Mouse (Mus musculus) intestine, embryonic 14.5 days (tissue): ENCODE data around the gene Mc1r. TPM values are rescaled to one million over a fixed set of nuclear protein-coding genes. Genes with fewer than 3 reads are reported as not detected.
A peak's percentile ranks its signal among the peaks of the same experiment; 100 is the strongest.
"Not testable (repeated sequence)": the region's sequence is repeated elsewhere in the genome, so short reads cannot be mapped to it uniquely, and the experiment has no call there.

Experiments
- ATAC-seq: fragments of 200-750 bp; cut with Nextera tagmentation; replicated peaks from 2 replicates; pipeline ENCODE4 v1.8.0; 2017; ENCODE audit warnings: low read depth, moderate number of reproducible peaks, moderate TSS enrichment, moderate library complexity; ENCODE audit not compliant: low FRiP score, low TSS enrichment
- DNase-seq: peaks from one replicate; pipeline ENCODE4 v3.0.0-alpha.2; 2018; ENCODE audit warnings: low spot score
- H3K27ac ChIP-seq: fragments of 300-500 bp; sonication (generic); 2 replicates; pipeline ENCODE4 v1.5.1; 2014; ENCODE audit warnings: low read depth, mild to moderate bottlenecking, control low read depth
- H3K27me3 ChIP-seq: fragments of 300-500 bp; sonication (generic); replicated peaks from 2 replicates; pipeline ENCODE4 v1.6.1; 2014; ENCODE audit warnings: low read length, control low read depth; ENCODE audit not compliant: control insufficient read depth, insufficient read depth
- H3K36me3 ChIP-seq: fragments of 300-500 bp; sonication (generic); 2 replicates; pipeline ENCODE4 v1.6.1; 2014; ENCODE audit warnings: low read length, control low read depth; ENCODE audit not compliant: control insufficient read depth, insufficient read depth
- H3K4me1 ChIP-seq: fragments of 300-500 bp; sonication (generic); replicated peaks from 2 replicates; pipeline ENCODE4 v1.6.1; 2014; ENCODE audit warnings: low read length, control low read depth, mixed read lengths; ENCODE audit not compliant: control insufficient read depth, insufficient read depth
- H3K4me2 ChIP-seq: fragments of 300-500 bp; sonication (generic); 2 replicates; pipeline ENCODE4 v1.6.1; 2014; ENCODE audit warnings: low read length
- H3K4me3 ChIP-seq: fragments of 300-500 bp; sonication (generic); 2 replicates; pipeline ENCODE4 v1.5.1; 2014; ENCODE audit warnings: low read depth, low read length, control low read depth, mixed read lengths
- H3K9ac ChIP-seq: fragments of 300-500 bp; sonication (generic); 2 replicates; pipeline ENCODE4 v1.6.1; 2014; ENCODE audit warnings: mild to moderate bottlenecking, low read length
- H3K9me3 ChIP-seq: fragments of 300-500 bp; sonication (generic); 2 replicates; pipeline ENCODE4 v1.6.1; 2016; ENCODE audit warnings: low read length, control low read depth; ENCODE audit not compliant: control insufficient read depth
- WGBS: fragments of 180-500 bp; shearing (Covaris S2); extraction: QIAGEN DNeasy Blood & Tissue Kit; methylation state at CpG from one replicate; pipeline ENCODE4 v1.1.7; 2014; 5-methylcytosine and 5-hydroxymethylcytosine counted together
- polyA plus RNA-seq: library from polyadenylated mRNA; unstranded; fragments of >200 nt; fragmentation: Nextera tagmentation; extraction: Ambion mirVana; gene quantifications from 2 replicates; pipeline ENCODE4 v1.2.1, GENCODE M21; 2014

The Mc1r gene
- polyA plus RNA-seq, 1 experiment from 2014 or later, result not detected

- H3K4me3 ChIP-seq, DNase-seq, H3K27me3 ChIP-seq, H3K4me2 ChIP-seq, H3K9ac ChIP-seq, H3K27ac ChIP-seq, H3K4me1 ChIP-seq, H3K36me3 ChIP-seq, ATAC-seq: not testable (repeated sequence)
- WGBS, result 97% methylated on average over 44 of the region's 47 CpGs
- peaks cover 29% of the 10 kb centered on the region for H3K9me3 ChIP-seq
Measured at GRCm38 (mm10) chr8:123433241-123433974, 26.5 kb downstream of the Mc1r start.

- Histone ChIP-seq H3K4me2 (no peak overlapping the region), H3K4me1 (peaks cover 7% of the 10 kb centered on the region; the same call in 1 of the 2 replicates), H3K27me3 (no peaks in the 10 kb centered on the region), H3K36me3 (no peaks in the 10 kb centered on the region), H3K9ac (no peak overlapping the region), H3K4me3 (no peak overlapping the region), H3K9me3 (no peaks in the 10 kb centered on the region), H3K27ac (no peak overlapping the region)
- DNase-seq (no peak), ATAC-seq (no peak)
- WGBS, result 93% methylated on average over 2 of the region's 2 CpGs
Measured at GRCm38 (mm10) chr8:123441788-123442187, 34.9 kb downstream of the Mc1r start.

DNA sequence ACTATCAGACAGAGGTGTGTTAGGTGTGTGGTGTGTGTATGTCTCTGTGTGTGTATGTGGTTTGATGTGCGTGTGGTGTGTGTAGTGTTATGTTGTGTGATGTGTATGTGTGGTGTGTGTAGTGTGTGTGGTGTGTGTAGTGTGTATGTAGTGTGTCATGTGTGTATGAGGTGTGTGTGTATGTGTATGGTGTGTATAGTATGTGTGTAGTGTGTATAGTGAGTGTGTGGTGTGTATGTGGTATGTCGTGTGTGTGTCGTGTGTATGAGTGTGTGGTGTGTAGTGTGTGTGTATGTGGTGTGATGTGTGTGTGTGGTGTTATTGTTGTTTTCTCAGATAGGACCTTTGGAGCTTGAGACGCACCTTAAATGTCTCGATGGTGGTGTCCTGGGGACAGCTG is 35.4 kb downstream of the Mc1r start:
- ATAC-seq (0 out of 2 replicates have a peak, but pooled peaks have one; percentile 5), DNase-seq (no peak)
- no peaks in the 10 kb centered on the region for H3K9me3 ChIP-seq
- H3K4me2 ChIP-seq, result peak overlapping the region; percentile 57
- WGBS, result 84% methylated on average over 5 of the region's 5 CpGs
- peaks cover 7% of the 10 kb centered on the region; the same call in 1 of the 2 replicates for H3K4me1 ChIP-seq
- H3K4me3 ChIP-seq, result peak overlapping the region; percentile 69; the same call in 1 of the 2 replicates
- H3K27me3 ChIP-seq, result no peaks in the 10 kb centered on the region
- H3K36me3 ChIP-seq, result no peaks in the 10 kb centered on the region
- H3K9ac ChIP-seq, result no peak overlapping the region
- no peak overlapping the region for H3K27ac ChIP-seq

DNA sequence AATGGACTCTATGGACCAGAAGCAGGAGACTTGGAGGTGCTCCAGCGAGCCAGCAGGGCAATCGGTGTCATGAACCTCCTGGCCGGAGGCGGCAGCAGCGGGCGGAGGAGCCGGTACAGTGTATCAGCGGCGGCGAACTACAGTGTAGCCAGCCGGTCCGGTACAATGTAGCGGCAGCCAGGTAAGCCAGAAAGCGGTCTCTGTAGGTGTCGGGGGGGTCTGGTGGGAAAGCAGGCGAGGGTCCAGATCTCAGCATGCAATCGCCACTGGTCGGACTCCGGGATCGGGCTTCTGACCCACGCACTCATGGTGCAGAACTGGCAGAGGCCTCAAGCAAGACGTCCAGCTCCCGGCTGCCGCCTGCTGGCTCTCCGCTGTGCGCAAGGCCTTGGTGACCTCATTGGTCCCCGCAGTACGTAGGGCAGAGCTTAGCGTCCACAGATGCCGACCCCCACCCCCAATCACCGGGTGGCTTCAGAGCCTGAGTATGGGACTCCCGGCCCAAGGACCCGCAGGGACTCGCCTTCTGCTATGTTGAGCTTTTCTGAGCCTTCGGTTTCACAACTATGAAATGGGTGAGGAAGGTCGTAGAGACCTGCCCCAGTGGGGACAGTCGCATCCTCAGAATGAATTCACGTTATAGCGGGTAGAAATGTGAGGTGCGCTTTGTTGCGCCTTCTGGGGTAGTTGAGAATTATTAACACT is 36.1 kb downstream of the Mc1r start:
- Histone ChIP-seq H3K4me1 (peaks cover 7% of the 10 kb centered on the region; the same call in 1 of the 2 replicates), H3K9me3 (no peaks in the 10 kb centered on the region), H3K36me3 (no peaks in the 10 kb centered on the region), H3K27ac (peak overlapping the region; percentile 67), H3K4me2 (peak overlapping the region; percentile 57), H3K4me3 (peak overlapping the region; percentile 69), H3K9ac (peak overlapping the region; percentile 82), H3K27me3 (no peaks in the 10 kb centered on the region)
- under 1% methylated on average over 39 of the region's 41 CpGs for WGBS
- peak; percentile 95 for ATAC-seq
- peak; percentile 99 for DNase-seq

DNA sequence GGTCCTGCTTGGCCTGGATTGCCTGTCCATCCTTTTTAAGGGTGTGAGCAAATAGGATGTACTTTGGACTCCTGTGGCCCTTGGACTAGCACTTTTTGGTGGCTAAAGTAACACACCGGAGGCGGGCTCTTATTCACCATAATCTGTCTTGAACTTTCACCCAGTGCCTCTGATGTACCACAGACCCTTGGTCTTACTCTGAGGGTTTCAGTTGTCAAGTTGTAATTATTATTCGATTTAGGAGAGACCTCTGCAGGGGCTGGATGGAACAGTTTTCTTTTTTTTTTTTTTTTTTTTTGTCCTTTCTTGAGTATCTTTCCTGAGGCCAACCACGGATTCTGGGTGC is 36.6 kb downstream of the Mc1r start:
- ATAC-seq, result no peak
- H3K9me3 ChIP-seq, result no peaks in the 10 kb centered on the region

DNA sequence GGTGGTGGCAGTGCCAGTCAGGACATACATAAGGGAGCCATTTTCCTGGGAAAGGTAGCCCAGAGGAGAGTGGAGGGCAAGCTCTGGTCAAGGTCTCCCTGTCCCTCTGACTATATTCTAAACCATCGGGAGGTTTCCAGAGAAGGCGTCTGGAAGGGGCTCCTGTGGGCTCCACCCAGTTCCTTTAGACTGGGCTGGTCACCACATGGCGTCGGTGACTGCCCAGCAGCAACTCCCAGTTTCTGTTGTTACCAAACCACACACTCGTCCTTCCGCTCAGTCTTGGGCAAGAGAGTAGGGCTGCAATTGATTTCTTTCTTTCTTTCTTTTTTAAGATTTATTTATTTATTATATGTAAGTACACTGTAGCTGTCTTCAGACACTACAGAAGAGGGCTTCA is 37.2 kb downstream of the Mc1r start:
- DNase-seq (no peak), ATAC-seq (no peak)
- H3K36me3 ChIP-seq, result peaks cover 2% of the 10 kb centered on the region
- H3K4me2 ChIP-seq, result no peak overlapping the region; the same call in 1 of the 2 replicates
- 82% methylated on average over 6 of the region's 6 CpGs for WGBS
- no peaks in the 10 kb centered on the region for H3K9me3 ChIP-seq
- H3K9ac ChIP-seq, result no peak overlapping the region
- no peaks in the 10 kb centered on the region for H3K27me3 ChIP-seq
- no peak overlapping the region for H3K27ac ChIP-seq
- H3K4me1 ChIP-seq, result peaks cover 7% of the 10 kb centered on the region; the same call in 1 of the 2 replicates
- no peak overlapping the region for H3K4me3 ChIP-seq

More for the DNA sequence above, 36.6 kb downstream of the Mc1r start:
- Histone ChIP-seq H3K4me2 (peak overlapping the region; percentile 57), H3K4me1 (peaks cover 7% of the 10 kb centered on the region; the same call in 1 of the 2 replicates), H3K36me3 (no peaks in the 10 kb centered on the region), H3K4me3 (peak overlapping the region; percentile 69), H3K9ac (peak overlapping the region; percentile 82), H3K27me3 (no peaks in the 10 kb centered on the region), H3K27ac (peak overlapping the region; percentile 67; the same call in 1 of the 2 replicates)
- no peak for DNase-seq
- WGBS, result 23% methylated on average over 4 of the region's 4 CpGs

GRCm38 (mm10) chr8:123445981-123446380 is 39.1 kb downstream of the Mc1r start:
- Histone ChIP-seq H3K9me3 (no peaks in the 10 kb centered on the region), H3K27ac (no peak overlapping the region), H3K9ac (no peak overlapping the region), H3K4me2 (no peak overlapping the region), H3K27me3 (no peaks in the 10 kb centered on the region), H3K4me3 (no peak overlapping the region), H3K4me1 (peaks cover 7% of the 10 kb centered on the region; the same call in 1 of the 2 replicates), H3K36me3 (peaks cover 13% of the 10 kb centered on the region)
- DNase-seq (no peak), ATAC-seq (no peak)
- 89% methylated on average over 10 of the region's 10 CpGs for WGBS

DNA sequence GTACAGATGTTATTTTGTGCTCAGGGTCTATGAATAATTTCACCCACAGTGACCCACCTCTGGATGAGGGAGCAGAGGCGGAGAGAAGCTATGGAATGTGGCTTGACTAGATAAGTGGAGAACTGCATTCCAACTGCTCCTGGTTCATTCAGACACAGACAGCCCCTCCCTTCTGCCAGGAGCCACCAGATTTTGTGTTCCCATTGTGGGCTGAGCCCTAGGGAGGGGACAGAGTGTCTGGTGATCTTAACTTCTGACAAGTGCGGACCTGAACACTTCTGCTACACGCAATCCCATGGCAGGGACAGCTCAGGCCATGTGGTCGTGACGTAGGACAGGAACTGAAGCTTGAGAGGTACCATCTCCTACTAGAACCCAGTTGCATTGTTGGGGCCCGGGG is 39.9 kb downstream of the Mc1r start:
- Histone ChIP-seq H3K27me3 (no peaks in the 10 kb centered on the region), H3K36me3 (peaks cover 16% of the 10 kb centered on the region), H3K4me2 (no peak overlapping the region), H3K9me3 (no peaks in the 10 kb centered on the region), H3K4me1 (peaks cover 7% of the 10 kb centered on the region; the same call in 1 of the 2 replicates), H3K9ac (no peak overlapping the region), H3K27ac (no peak overlapping the region), H3K4me3 (no peak overlapping the region)
- ATAC-seq (no peak), DNase-seq (no peak)
- 77% methylated on average over 6 of the region's 6 CpGs for WGBS
